Mouse (Mus musculus): Measurements from ENCODE around the gene Rnf6.
"Not testable (repeated sequence)": the region's sequence is repeated elsewhere in the genome, so short reads cannot be mapped to it uniquely, and the experiment has no call there.

Gene Rnf6

DNA sequence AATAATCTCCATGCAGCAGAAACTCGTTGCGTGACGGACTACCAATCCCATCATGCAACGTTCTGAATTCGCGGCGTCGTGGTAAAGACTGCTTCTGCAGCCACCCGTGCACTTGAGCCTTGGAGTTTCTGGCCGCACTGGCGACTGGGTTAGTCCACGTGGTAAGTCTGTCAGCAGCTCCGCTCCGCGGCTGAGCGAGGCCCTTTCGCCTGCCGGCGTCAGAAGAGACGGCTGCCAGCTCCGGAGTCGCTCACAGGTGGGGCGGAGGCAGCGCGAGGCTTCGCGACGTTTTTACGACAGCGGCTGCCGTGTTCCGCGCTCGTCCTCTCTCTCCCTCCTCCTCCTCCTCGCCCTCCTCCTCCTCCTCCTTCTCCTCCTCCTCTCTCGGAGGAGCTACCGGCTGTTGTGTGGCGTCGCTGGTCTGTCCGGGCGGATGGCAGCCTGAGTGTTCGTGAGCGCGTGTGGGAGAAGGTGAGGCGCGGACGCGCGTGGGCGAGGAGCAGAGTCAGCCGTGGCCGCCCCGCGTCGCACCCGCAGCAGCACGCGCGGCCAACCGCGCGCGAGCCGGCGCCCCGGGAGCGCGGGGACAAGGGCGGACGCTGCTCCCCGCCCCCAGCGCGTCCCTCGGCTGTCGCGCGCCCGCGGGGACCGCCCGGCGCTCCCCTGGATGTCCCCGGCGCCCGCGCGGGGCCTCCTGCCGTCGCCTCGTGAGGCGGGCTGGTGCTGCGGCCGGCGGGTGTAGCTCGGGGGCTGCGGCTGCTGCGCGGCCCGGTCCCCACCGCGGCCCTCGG lies 9.7 kb upstream of the Rnf6 start, which contains the start of gene Cdk8:
Gene Cdk8, plus strand, starts transcription at position 367 of the 791 bp plus-strand sequence.
- DNase-seq (ENCODE audit: low spot score in 2 of 2) = peak; percentile 88 to 93

DNA sequence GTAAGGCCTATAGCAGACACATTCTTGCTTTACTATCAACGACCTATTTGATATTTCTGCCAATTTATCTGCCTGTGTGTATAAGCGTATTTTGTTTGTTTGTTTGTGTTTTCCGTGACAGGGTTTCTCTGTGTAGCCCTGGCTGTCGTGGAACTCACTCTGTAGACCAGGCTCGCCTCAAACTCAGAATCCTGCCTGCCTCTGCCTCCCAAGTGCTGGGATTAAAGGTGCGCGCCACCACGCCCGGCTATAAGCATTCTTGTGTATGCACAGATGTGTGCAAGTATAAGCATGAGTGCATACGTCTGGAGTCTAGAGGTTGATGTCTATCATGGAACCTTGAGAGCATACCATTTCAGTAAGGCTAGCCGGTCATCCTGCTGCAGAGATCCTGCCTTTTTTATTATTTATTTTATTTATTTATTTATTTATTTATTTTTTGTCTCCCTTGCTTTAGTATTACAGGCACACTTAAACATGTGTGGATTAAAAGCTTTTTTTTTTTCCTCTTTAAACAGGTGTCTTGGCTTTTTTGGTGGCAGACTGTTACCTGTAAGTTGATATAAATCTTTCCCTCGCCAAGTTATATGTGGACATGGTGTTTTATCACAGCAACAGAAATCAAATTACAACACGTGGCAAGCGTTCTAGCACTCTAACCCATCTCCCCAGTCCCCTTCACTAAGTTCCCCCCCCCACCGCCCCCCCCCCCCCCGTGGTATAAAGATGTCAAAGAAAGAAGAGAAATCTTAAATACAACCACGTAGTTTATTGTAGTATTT lies 8.7 kb upstream of the Rnf6 start:
- no peak for DNase-seq (ENCODE audit: low spot score in 2 of 2)

- DNase-seq (ENCODE audit: low spot score in 2 of 2) = no peak
Measured at GRCm38 (mm10) chr5:146227496-146227895, 6.1 kb upstream of the Rnf6 start.

- no peak for DNase-seq (ENCODE audit: low spot score in 2 of 2)
Measured at GRCm38 (mm10) chr5:146223786-146224185, 2.4 kb upstream of the Rnf6 start.

GRCm38 (mm10) chr5:146221722-146222121 lies 367 bp upstream of the Rnf6 start:
- no peak for DNase-seq (ENCODE audit: low spot score in 2 of 2)

GRCm38 (mm10) chr5:146220501-146220878 lies 865 bp downstream of the Rnf6 start:
- DNase-seq (ENCODE audit: low spot score in 2 of 2) = no peak

DNA sequence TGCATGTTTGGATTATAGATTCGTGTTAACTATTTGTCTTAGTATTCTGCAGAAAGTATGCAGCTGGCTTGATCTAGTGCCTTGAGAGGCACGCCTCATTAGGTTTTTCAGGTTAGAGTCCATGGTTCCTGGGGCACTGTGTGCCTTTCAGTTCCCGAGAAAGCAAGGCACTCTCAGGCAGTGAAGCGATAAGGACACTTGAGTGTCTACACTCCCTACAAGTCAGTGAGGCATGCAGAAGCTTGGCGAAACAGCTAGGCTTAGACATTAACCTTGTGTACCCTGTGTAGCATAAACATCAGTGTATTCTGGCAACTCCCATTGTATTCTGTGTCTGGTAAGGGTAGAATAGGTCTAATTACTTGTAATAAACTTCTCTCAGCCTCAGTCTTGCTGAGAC lies 15.8 kb downstream of the Rnf6 start:
- DNase-seq (ENCODE audit: low spot score in 2 of 2) = no peak

DNA sequence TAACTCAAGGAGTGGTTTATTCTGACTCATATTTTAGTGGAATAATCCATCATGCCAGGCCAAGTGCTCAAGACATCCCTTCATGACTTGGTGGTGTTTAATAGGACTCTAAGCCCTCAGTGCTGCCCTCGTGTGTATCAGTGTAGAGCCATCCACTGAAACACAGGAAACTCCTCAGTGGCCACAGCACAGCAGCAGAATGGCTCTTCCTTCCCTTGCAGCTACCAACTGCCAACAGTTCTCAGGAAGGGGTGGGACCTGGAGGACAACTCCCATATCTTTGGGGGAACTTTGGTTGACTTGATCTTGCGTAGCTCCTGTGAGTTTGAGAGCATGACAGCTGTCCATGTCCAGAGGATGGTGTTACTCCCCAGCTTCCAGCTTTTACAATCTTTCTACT lies 17.4 kb downstream of the Rnf6 start:
- DNase-seq (ENCODE audit: low spot score in 2 of 2) = no peak

- no peak for DNase-seq (ENCODE audit: low spot score in 2 of 2)
Measured at GRCm38 (mm10) chr5:146200580-146200979, 20.8 kb downstream of the Rnf6 start.

DNA sequence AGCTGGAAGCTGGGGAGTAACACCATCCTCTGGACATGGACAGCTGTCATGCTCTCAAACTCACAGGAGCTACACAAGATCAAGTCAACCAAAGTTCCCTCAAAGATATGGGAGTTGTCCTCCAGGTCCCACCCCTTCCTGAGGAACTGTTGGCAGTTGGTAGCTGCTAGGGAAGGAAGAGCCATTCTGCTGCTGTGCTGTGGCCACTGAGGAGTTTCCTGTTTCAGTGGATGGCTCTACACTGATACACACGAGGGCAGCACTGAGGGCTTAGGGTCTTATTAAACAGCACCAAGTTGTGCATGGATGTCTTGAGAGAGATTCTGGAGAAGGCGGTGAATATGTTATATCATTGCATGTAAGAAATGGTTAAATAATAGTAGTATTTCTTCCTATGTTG lies 21.8 kb downstream of the Rnf6 start:
- no peak for DNase-seq (ENCODE audit: low spot score in 2 of 2)

- DNase-seq (ENCODE audit: low spot score in 2 of 2) = no peak
Measured at GRCm38 (mm10) chr5:146199073-146199472, 22.3 kb downstream of the Rnf6 start.

- DNase-seq (ENCODE audit: low spot score in 2 of 2) = no peak
Measured at GRCm38 (mm10) chr5:146193360-146193759, 28.0 kb downstream of the Rnf6 start.

GRCm38 (mm10) chr5:146190501-146191269 lies 30.7 kb downstream of the Rnf6 start:
- no peak for DNase-seq (ENCODE audit: low spot score in 2 of 2)

GRCm38 (mm10) chr5:146190093-146190492 lies 31.3 kb downstream of the Rnf6 start:
- no peak for DNase-seq (ENCODE audit: low spot score in 2 of 2)

DNA sequence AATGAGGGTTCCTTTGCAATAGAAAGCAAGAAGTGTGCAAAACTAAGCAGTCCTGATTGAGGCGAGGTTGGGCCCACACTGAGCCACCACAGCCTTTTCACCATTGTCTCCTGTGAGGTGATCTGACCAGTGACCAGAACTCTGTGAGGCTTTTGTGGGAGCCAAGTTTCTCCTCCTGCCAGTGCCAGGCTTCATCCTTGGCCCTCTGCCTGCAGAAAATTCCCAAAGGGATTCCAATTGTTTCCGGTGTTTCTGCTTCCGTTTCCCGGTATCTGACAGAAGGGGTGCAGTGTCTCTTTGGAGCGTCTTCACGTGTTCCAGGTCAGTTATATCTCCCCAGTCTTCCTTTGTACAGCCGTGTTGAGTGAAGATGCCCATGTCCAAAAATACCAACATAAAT lies 32.6 kb downstream of the Rnf6 start:
- no peak for DNase-seq (ENCODE audit: low spot score in 2 of 2)

- DNase-seq (ENCODE audit: low spot score in 2 of 2) = no peak
Measured at GRCm38 (mm10) chr5:146188144-146188543, 33.2 kb downstream of the Rnf6 start.

GRCm38 (mm10) chr5:146187441-146187840 lies 33.9 kb downstream of the Rnf6 start:
- peak; percentile 43 to 58 for DNase-seq (ENCODE audit: low spot score in 2 of 2)

- DNase-seq (ENCODE audit: low spot score in 2 of 2) = not testable (repeated sequence)
Measured at GRCm38 (mm10) chr5:146185204-146185603, 36.2 kb downstream of the Rnf6 start, which contains the start of gene 1700001J03Rik. TSS of gene 1700001J03Rik (minus strand) at chr5:146185304.

- not testable (repeated sequence) for DNase-seq (ENCODE audit: low spot score in 2 of 2)
Measured at GRCm38 (mm10) chr5:146172744-146173143, 48.6 kb downstream of the Rnf6 start.

DNA sequence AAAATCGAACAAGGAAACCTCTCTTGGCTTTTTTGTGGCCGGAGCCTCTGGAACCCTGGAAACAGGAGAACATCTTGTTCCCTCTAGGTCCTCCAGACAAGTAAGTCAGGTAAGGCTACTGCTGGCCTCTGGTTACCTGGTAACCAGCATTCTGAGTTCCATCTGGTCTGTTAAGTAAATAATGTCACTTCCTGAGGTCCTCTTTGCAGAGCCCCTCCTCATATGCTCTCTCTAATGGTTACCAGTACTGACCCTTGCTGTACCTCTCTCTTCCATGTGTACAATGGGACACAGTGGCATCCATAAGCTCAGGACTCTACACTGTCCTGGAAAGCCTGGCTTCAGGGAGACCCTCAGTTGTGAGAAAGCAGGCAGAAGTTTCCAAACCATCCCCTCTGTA lies 50.7 kb downstream of the Rnf6 start, which contains the start of gene Gm6309:
Gene Gm6309, minus strand, starts transcription at position 101 of the 400 bp plus-strand sequence.
- DNase-seq (ENCODE audit: low spot score in 2 of 2) = not testable (repeated sequence)

DNA sequence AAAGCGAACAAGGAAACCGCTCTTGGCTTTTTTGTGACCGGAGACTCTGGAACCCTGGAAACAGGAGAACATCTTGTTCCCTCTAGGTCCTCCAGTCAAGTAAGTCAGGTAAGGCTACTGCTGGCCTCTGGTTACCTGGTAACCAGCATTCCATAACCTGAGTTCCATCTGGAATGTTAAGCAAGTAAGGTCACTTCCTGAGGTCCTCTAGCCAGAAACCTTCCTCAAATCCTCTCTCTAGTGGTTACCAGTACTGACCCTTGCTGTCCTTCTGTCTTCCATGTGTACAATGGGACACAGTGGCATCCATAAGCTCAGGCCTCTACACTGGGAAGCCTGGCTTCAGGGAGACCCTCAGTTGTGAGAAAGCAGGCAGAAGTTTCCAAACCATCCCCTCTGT lies 60.9 kb downstream of the Rnf6 start, which contains the start of gene Gm5565:
Gene Gm5565, minus strand, starts transcription at position 101 of the 400 bp plus-strand sequence.
- not testable (repeated sequence) for DNase-seq (ENCODE audit: low spot score in 2 of 2)
